Mouse (Mus musculus) adrenal gland, adult 8-10 months (tissue): ENCODE measurements around the gene Lrrc49. TPM values are rescaled to one million over a fixed set of nuclear protein-coding genes. Genes with fewer than 3 reads are reported as not detected.

Experiments
- DNase-seq: peaks from one replicate; pipeline ENCODE4 v3.0.0; 2022
- total RNA-seq, 4 experiments: library from RNA; stranded (reverse); gene quantifications; 2 replicates each; pipeline ENCODE4 v1.2.4; 2022

The Lrrc49 gene
- 10 to 100 TPM; 16.1 to 24.9 (median 22.2) TPM for total RNA-seq

- DNase-seq: peak; percentile 89
These were observed at the start of gene Lrrc49 for GRCm38 (mm10) chr9:60687891-60688324. Gene Lrrc49 (minus strand): TSS chr9:60688158.

GRCm38 (mm10) chr9:60734321-60734720 lies 46.4 kb upstream of the Lrrc49 start:
- no peak for DNase-seq

GRCm38 (mm10) chr9:60724968-60725367 lies 37.0 kb upstream of the Lrrc49 start:
- DNase-seq: no peak

- DNase-seq: no peak
These were observed 31.7 kb upstream of the Lrrc49 start for GRCm38 (mm10) chr9:60719687-60720086.

- peak; percentile 35 for DNase-seq
These were observed 30.3 kb upstream of the Lrrc49 start for GRCm38 (mm10) chr9:60718284-60718683.

GRCm38 (mm10) chr9:60715828-60716227 lies 27.9 kb upstream of the Lrrc49 start:
- no peak for DNase-seq

- no peak for DNase-seq
These were observed 27.3 kb upstream of the Lrrc49 start for GRCm38 (mm10) chr9:60715271-60715670.

GRCm38 (mm10) chr9:60714191-60714590 lies 26.2 kb upstream of the Lrrc49 start:
- DNase-seq: no peak

- DNase-seq: no peak
These were observed 25.7 kb upstream of the Lrrc49 start for GRCm38 (mm10) chr9:60713616-60714015.

GRCm38 (mm10) chr9:60712771-60713541 lies 25.0 kb upstream of the Lrrc49 start, which contains the start of gene Larp6:
Gene Larp6 (plus strand): TSS chr9:60712989.
- no peak for DNase-seq

GRCm38 (mm10) chr9:60712011-60712410 lies 24.1 kb upstream of the Lrrc49 start:
- DNase-seq: no peak

GRCm38 (mm10) chr9:60709721-60710120 lies 21.8 kb upstream of the Lrrc49 start:
- no peak for DNase-seq

GRCm38 (mm10) chr9:60708606-60709005 lies 20.6 kb upstream of the Lrrc49 start:
- no peak for DNase-seq

- DNase-seq: no peak
These were observed 19.6 kb upstream of the Lrrc49 start for GRCm38 (mm10) chr9:60707594-60707993.

- DNase-seq: no peak
These were observed 11.7 kb upstream of the Lrrc49 start for GRCm38 (mm10) chr9:60699581-60700231.

GRCm38 (mm10) chr9:60696271-60696985 lies 8.5 kb upstream of the Lrrc49 start:
- no peak for DNase-seq

- DNase-seq: no peak
These were observed 6.0 kb upstream of the Lrrc49 start for GRCm38 (mm10) chr9:60693986-60694385.

- DNase-seq: peak; percentile 67
These were observed 4.7 kb upstream of the Lrrc49 start for GRCm38 (mm10) chr9:60692624-60693023.

GRCm38 (mm10) chr9:60687415-60687814 lies 543 bp downstream of the Lrrc49 start:
- DNase-seq: no peak

- DNase-seq: no peak
These were observed 5.2 kb downstream of the Lrrc49 start for GRCm38 (mm10) chr9:60682753-60683152.

GRCm38 (mm10) chr9:60681005-60681404 lies 7.0 kb downstream of the Lrrc49 start:
- no peak for DNase-seq

GRCm38 (mm10) chr9:60678913-60679312 lies 9.0 kb downstream of the Lrrc49 start:
- DNase-seq: no peak

- no peak for DNase-seq
These were observed 11.5 kb downstream of the Lrrc49 start for GRCm38 (mm10) chr9:60676429-60676828.
